Mouse (Mus musculus): ENCODE data around the gene Npsr1. TPM values are rescaled to one million over a fixed set of nuclear protein-coding genes. Genes with fewer than 3 reads are reported as not detected.

Npsr1 gene
- total RNA-seq, 2 experiments from 2014 or later, result not detected

DNA sequence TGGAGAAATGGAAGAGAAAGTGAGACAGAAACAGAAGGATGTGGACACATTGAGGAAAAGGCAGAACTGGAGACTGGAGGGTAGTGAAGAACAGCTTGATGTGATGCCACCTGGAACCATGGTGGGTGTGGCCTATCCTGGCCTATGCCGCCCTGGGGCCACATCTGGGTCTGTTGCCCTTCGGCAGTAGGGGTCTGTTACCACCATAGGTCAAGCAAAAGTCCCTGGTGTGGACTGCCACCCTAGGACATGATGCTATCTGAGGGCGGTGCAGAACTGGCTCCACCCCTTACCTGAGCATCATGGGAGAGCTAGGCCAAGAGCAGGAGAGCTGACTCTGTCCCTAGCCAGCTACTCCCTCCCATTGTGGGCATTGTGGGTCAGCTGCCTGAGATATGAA lies 253.6 kb downstream of the Npsr1 start:
- no peak for DNase-seq
- intact Hi-C loops (cut with DNase I), result no loop called here
